Comparison of ENCODE assay signal across 11 mouse cellular contexts in the genomic region with DNA sequence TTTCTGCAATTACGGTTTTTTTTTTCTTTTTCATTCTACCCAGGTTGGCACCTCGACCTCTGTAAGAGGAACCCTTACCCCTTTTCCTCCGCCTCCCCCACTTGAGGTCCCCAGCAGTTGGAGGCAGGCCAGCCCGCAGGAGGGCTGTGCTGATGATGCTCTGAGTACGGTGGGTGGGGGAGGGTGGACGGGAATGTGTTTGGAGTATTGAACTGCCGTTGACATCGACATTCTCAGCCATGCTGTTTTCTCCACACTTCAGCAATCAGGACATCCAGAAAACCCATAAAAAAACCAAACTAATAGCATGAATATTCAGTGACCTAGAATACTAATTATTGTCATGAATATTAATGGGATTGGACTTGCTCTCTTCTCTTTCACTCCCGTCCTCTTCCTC.
DNase-seq lines count a peak whose midpoint lies in the region; ATAC-seq and TF ChIP-seq lines count a peak whose summit lies in the region.
"Had no signal": no experiment of that assay in that cellular context is flagged by ENCODE, and none has a peak within 500 bp of the region (broad histone marks: within the 10 kb centered on the region; RNA-seq: fewer than 3 reads in every experiment).

No protein-coding gene starts in this region.

- no peak for TF ChIP-seq CTCF in intestine, postnatal 0 days (IDR thresholded peaks at IDR 0.05; ENCODE audit: low read depth)

- peaks cover 2% of the 10 kb centered on the region; the same call in 1 of the 2 replicates for H3K36me3 ChIP-seq in lung, embryonic 16.5 days (ENCODE audit: control insufficient read depth, insufficient read depth, low read length)
- H3K36me3 ChIP-seq in forebrain, embryonic 12.5 days (replicated peaks): peaks cover 1% of the 10 kb centered on the region; the same call in 1 of the 2 replicates
- no peaks in the 10 kb centered on the region for H3K36me3 ChIP-seq in kidney, embryonic 16.5 days (ENCODE audit: insufficient read depth, low read length)
- H3K36me3 ChIP-seq in neural tube, embryonic 12.5 days: peaks cover under 1% of the 10 kb centered on the region; the same call in 1 of the 2 replicates
- no peaks in the 10 kb centered on the region for H3K36me3 ChIP-seq in intestine, embryonic 16.5 days (ENCODE audit: control insufficient read depth, insufficient read depth, low read length)
- no peaks in the 10 kb centered on the region for H3K36me3 ChIP-seq in intestine, postnatal 0 days (ENCODE audit: control insufficient read depth, insufficient read depth)

- H3K4me1 ChIP-seq in lung, embryonic 16.5 days (replicated peaks; ENCODE audit: control insufficient read depth, insufficient read depth, low read length): no peaks in the 10 kb centered on the region; the same call in 1 of the 2 replicates
- H3K4me1 ChIP-seq in forebrain, embryonic 12.5 days: peaks cover 29% of the 10 kb centered on the region
- peaks cover 21% of the 10 kb centered on the region for H3K4me1 ChIP-seq in kidney, embryonic 16.5 days (ENCODE audit: insufficient read depth, low read length)
- H3K4me1 ChIP-seq in neural tube, embryonic 12.5 days: peaks cover 42% of the 10 kb centered on the region
- H3K4me1 ChIP-seq in intestine, embryonic 16.5 days (ENCODE audit: control insufficient read depth, insufficient read depth, low read length): no peaks in the 10 kb centered on the region
- no peaks in the 10 kb centered on the region for H3K4me1 ChIP-seq in intestine, postnatal 0 days (replicated peaks; ENCODE audit: control insufficient read depth, insufficient read depth, low read length)

- no peak overlapping the region for H3K9ac ChIP-seq in lung, embryonic 16.5 days (ENCODE audit: low read length)
- no peak overlapping the region for H3K9ac ChIP-seq in forebrain, embryonic 12.5 days
- no peak overlapping the region for H3K9ac ChIP-seq in kidney, embryonic 16.5 days (replicated peaks; ENCODE audit: low read length)
- no peak overlapping the region for H3K9ac ChIP-seq in neural tube, embryonic 12.5 days
- H3K9ac ChIP-seq in intestine, embryonic 16.5 days (ENCODE audit: low read depth, low read length): no peak overlapping the region
- no peak overlapping the region for H3K9ac ChIP-seq in intestine, postnatal 0 days (ENCODE audit: low read depth, low read length)

- H3K27ac ChIP-seq in lung, embryonic 16.5 days (ENCODE audit: low read length): no peak overlapping the region
- peak overlapping the region; percentile 70 for H3K27ac ChIP-seq in forebrain, embryonic 12.5 days
- no peak overlapping the region for H3K27ac ChIP-seq in kidney, embryonic 16.5 days (ENCODE audit: low read length)
- no peak overlapping the region for H3K27ac ChIP-seq in neural tube, embryonic 12.5 days
- H3K27ac ChIP-seq in intestine, embryonic 16.5 days (ENCODE audit: low read length): no peak overlapping the region
- H3K27ac ChIP-seq in intestine, postnatal 0 days (ENCODE audit: low read depth, low read length): no peak overlapping the region

- no peak for ATAC-seq in lung, embryonic 16.5 days (ENCODE audit: low read depth)
- ATAC-seq in forebrain, embryonic 12.5 days (ENCODE audit: low FRiP score): peak; percentile 78
- 0 out of 2 replicates have a peak, but pooled peaks have one; percentile 51 for ATAC-seq in kidney, embryonic 16.5 days (ENCODE audit: low FRiP score, low TSS enrichment)
- ATAC-seq in neural tube, embryonic 12.5 days (ENCODE audit: low FRiP score, low read depth): peak; percentile 85
- ATAC-seq in granulocyte monocyte progenitor cell, adult 5-6 weeks (replicated peaks; ENCODE audit: poor library complexity, severe bottlenecking): no peak
- ATAC-seq in intestine, embryonic 16.5 days: no peak
- ATAC-seq in intestine, postnatal 0 days: no peak
- ATAC-seq: lung, postnatal 0 days; Patski had no signal

- no peak for DNase-seq in lung, postnatal 4 days
- DNase-seq: heart, adult 18-20 months had no signal

- 7% methylated on average over 9 of the region's 9 CpGs for WGBS in lung, embryonic 16.5 days
- 2% methylated on average over 9 of the region's 9 CpGs for WGBS in forebrain, embryonic 12.5 days
- WGBS in kidney, embryonic 16.5 days: under 1% methylated on average over 9 of the region's 9 CpGs
- WGBS in neural tube, embryonic 12.5 days: 4% methylated on average over 9 of the region's 9 CpGs
- 21% methylated on average over 9 of the region's 9 CpGs for WGBS in intestine, embryonic 16.5 days
- 36% methylated on average over 9 of the region's 9 CpGs for WGBS in intestine, postnatal 0 days

- no peaks in the 10 kb centered on the region for H3K27me3 ChIP-seq in lung, embryonic 16.5 days (ENCODE audit: control insufficient read depth, insufficient read depth, low read depth, low read length)
- H3K27me3 ChIP-seq in forebrain, embryonic 12.5 days: peaks cover 83% of the 10 kb centered on the region
- peaks cover 16% of the 10 kb centered on the region for H3K27me3 ChIP-seq in kidney, embryonic 16.5 days (ENCODE audit: insufficient read depth, low read length)
- H3K27me3 ChIP-seq in neural tube, embryonic 12.5 days (replicated peaks): peaks cover 8% of the 10 kb centered on the region; the same call in 1 of the 2 replicates
- no peaks in the 10 kb centered on the region for H3K27me3 ChIP-seq in intestine, embryonic 16.5 days (replicated peaks; ENCODE audit: control insufficient read depth, insufficient read depth, low read length)
- no peaks in the 10 kb centered on the region for H3K27me3 ChIP-seq in intestine, postnatal 0 days (replicated peaks; ENCODE audit: control insufficient read depth, insufficient read depth, low read length)
- H3K27me3 ChIP-seq: Patski had no signal

- no peak overlapping the region for H3K4me3 ChIP-seq in lung, embryonic 16.5 days (ENCODE audit: low read length)
- H3K4me3 ChIP-seq in forebrain, embryonic 12.5 days (replicated peaks): no peak overlapping the region
- H3K4me3 ChIP-seq in kidney, embryonic 16.5 days (ENCODE audit: low read length): peak overlapping the region; percentile 26
- H3K4me3 ChIP-seq in neural tube, embryonic 12.5 days: no peak overlapping the region
- H3K4me3 ChIP-seq in intestine, embryonic 16.5 days (ENCODE audit: low read length): no peak overlapping the region
- no peak overlapping the region for H3K4me3 ChIP-seq in intestine, postnatal 0 days (ENCODE audit: low read depth, low read length)

- H3K9me3 ChIP-seq in lung, embryonic 16.5 days (ENCODE audit: control insufficient read depth, low read length): no peaks in the 10 kb centered on the region
- H3K9me3 ChIP-seq in forebrain, embryonic 12.5 days: no peaks in the 10 kb centered on the region
- H3K9me3 ChIP-seq in kidney, embryonic 16.5 days (ENCODE audit: low read length): no peaks in the 10 kb centered on the region; the same call in 1 of the 2 replicates
- no peaks in the 10 kb centered on the region for H3K9me3 ChIP-seq in neural tube, embryonic 12.5 days
- H3K9me3 ChIP-seq in intestine, embryonic 16.5 days (ENCODE audit: control insufficient read depth, low read length): no peaks in the 10 kb centered on the region
- H3K9me3 ChIP-seq in intestine, postnatal 0 days (ENCODE audit: control insufficient read depth): no peaks in the 10 kb centered on the region

- peak overlapping the region; percentile 4; the same call in 1 of the 2 replicates for H3K4me2 ChIP-seq in lung, embryonic 16.5 days (ENCODE audit: low read depth, low read length)
- peak overlapping the region; percentile 41 for H3K4me2 ChIP-seq in forebrain, embryonic 12.5 days
- H3K4me2 ChIP-seq in kidney, embryonic 16.5 days (replicated peaks; ENCODE audit: low read depth, low read length): peak overlapping the region; percentile 48
- H3K4me2 ChIP-seq in neural tube, embryonic 12.5 days (replicated peaks): peak overlapping the region; percentile 48
- H3K4me2 ChIP-seq in intestine, embryonic 16.5 days (ENCODE audit: low read depth, low read length): no peak overlapping the region
- H3K4me2 ChIP-seq in intestine, postnatal 0 days (replicated peaks; ENCODE audit: low read depth): no peak overlapping the region

Comparison
In these comparisons a context has a peak if more than half of its experiments do, and no peak if none do; other contexts are left out.
1. ATAC-seq: peak in forebrain, embryonic 12.5 days (single experiment), kidney, embryonic 16.5 days (single experiment) and neural tube, embryonic 12.5 days (single experiment); none in lung, embryonic 16.5 days (single experiment), granulocyte monocyte progenitor cell, adult 5-6 weeks (single experiment), intestine, embryonic 16.5 days (single experiment) and intestine, postnatal 0 days (single experiment).
2. H3K4me2 ChIP-seq: peak in lung, embryonic 16.5 days (single experiment), forebrain, embryonic 12.5 days (single experiment), kidney, embryonic 16.5 days (single experiment) and neural tube, embryonic 12.5 days (single experiment); none in intestine, embryonic 16.5 days (single experiment) and intestine, postnatal 0 days (single experiment).